Mouse (Mus musculus) ES-E14 (cell line): ENCODE results near the gene Fkbp8. TPM values are rescaled to one million over a fixed set of nuclear protein-coding genes. Genes with fewer than 3 reads are reported as not detected.

Source experiments
- DNase-seq: peaks from one replicate; pipeline ENCODE4 v3.0.0-alpha.2; 2013; ENCODE audit warnings: low read depth, low spot score
- H3K27ac ChIP-seq: 2 replicates; pipeline ENCODE4 v1.5.1; 2012; ENCODE audit warnings: low read depth, mild to moderate bottlenecking, low read length, moderate library complexity, mixed read lengths; ENCODE audit not compliant: poor library complexity, insufficient read depth, severe bottlenecking
- H3K36me3 ChIP-seq: 2 replicates; pipeline ENCODE4 v1.6.1; 2012; ENCODE audit warnings: mild to moderate bottlenecking, low read length, moderate library complexity, mixed read lengths; ENCODE audit not compliant: control insufficient read depth, poor library complexity, insufficient read depth, severe bottlenecking
- H3K4me1 ChIP-seq, 2 experiments: fragments of 150-350 bp in 1 of 2; sonication (generic) in 1 of 2; 2 replicates each; pipeline ENCODE4 v1.6.1; 2012; ENCODE audit warnings: low read length in 2 of 2, mild to moderate bottlenecking in 1 of 2, mixed read lengths in 1 of 2; ENCODE audit not compliant: control insufficient read depth in 2 of 2, insufficient read depth in 2 of 2, poor library complexity in 1 of 2
- H3K4me3 ChIP-seq, 2 experiments: fragments of 150-350 bp in 1 of 2; sonication (generic) in 1 of 2; 2 replicates each; pipeline ENCODE4 v1.5.1; 2012; ENCODE audit warnings: low read length in 2 of 2, low read depth in 1 of 2, mild to moderate bottlenecking in 1 of 2, mixed read lengths in 1 of 2; ENCODE audit not compliant: insufficient read depth in 1 of 2, poor library complexity in 1 of 2, severe bottlenecking in 1 of 2
- H3K9ac ChIP-seq: 2 replicates; pipeline ENCODE4 v1.6.1; 2012; ENCODE audit warnings: low read depth, mild to moderate bottlenecking, low read length, mixed read lengths; ENCODE audit not compliant: poor library complexity, insufficient read depth, severe bottlenecking
- H3K9me3 ChIP-seq: fragments of 150-350 bp; sonication (generic); 2 replicates; pipeline ENCODE4 v1.6.1; 2012; ENCODE audit warnings: low read depth, mild to moderate bottlenecking, low read length; ENCODE audit not compliant: control insufficient read depth, insufficient read depth
- CHD2 ChIP-seq: IDR thresholded peaks from 2 replicates; pipeline ENCODE4 v1.6.1; 2014; ENCODE audit warnings: mild to moderate bottlenecking, low read depth, low read length, inconsistent platforms
- HCFC1 ChIP-seq: IDR thresholded peaks from 2 replicates; pipeline ENCODE4 v1.6.1; 2012; ENCODE audit warnings: low read length, inconsistent platforms, borderline replicate concordance; ENCODE audit not compliant: insufficient read depth
- MAFK ChIP-seq: IDR thresholded peaks from 2 replicates; pipeline ENCODE4 v1.6.1; 2014; ENCODE audit warnings: mild to moderate bottlenecking, low read depth, low read length, inconsistent platforms; ENCODE audit not compliant: insufficient read depth
- ZC3H11A ChIP-seq: IDR thresholded peaks from 2 replicates; pipeline ENCODE4 v1.6.1; 2012; ENCODE audit warnings: low read depth, mild to moderate bottlenecking, inconsistent platforms, low read length, borderline replicate concordance
- ZNF384 ChIP-seq: IDR thresholded peaks from 2 replicates; pipeline ENCODE4 v1.6.1; 2012; ENCODE audit warnings: low read depth, low read length, inconsistent platforms
- in situ Hi-C, 2 experiments: fragments of 600-800 bp; cut with MboI; formaldehyde crosslinking; loops; one replicate each; pipeline ENCODE4 v1.15.1; 2025; ENCODE audit warnings: low sequenced_read_pairs in 2 of 2, inconsistent platforms in 1 of 2; ENCODE audit not compliant: unreplicated experiment in 2 of 2
- total RNA-seq: library from RNA; depleted of rRNA; stranded (reverse); fragments of 300-350 nt; gene quantifications from 2 replicates; pipeline ENCODE4 v1.2.3, GENCODE M21; 2012

The Fkbp8 gene
- total RNA-seq, 1 experiment = 252 TPM

DNA sequence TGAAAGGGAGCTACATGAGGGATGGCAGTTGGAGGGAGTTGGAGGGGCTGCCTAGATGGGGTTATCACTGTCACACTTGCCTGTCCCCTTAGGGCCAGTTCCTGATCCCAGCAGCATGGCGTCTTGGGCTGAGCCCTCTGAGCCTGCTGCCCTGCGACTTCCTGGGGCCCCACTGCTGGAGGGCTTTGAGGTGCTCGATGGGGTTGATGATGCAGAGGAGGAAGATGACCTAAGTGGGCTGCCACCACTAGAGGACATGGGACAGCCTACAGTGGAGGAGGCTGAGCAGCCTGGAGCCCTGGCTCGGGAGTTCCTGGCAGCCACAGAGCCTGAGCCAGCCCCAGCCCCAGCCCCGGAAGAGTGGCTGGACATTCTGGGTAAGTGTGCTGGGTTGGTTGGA lies 1.8 kb downstream of the Fkbp8 start:
- TF ChIP-seq ZC3H11A (no peak), ZNF384 (no peak), CHD2 (no peak), HCFC1 (no peak), MAFK (no peak)
- Histone ChIP-seq H3K9me3 (no peaks in the 10 kb centered on the region), H3K27ac (no peak overlapping the region), H3K9ac (peak overlapping the region; percentile 9; the same call in 1 of the 2 replicates), H3K36me3 (peaks cover 35% of the 10 kb centered on the region), H3K4me3 (no peak overlapping the region), H3K4me1 (peaks cover 0 to 8% of the 10 kb centered on the region in 2 experiments; a peak in 1 of 4 replicates)
- in situ Hi-C loops = no loop called here
- DNase-seq = no peak

DNA sequence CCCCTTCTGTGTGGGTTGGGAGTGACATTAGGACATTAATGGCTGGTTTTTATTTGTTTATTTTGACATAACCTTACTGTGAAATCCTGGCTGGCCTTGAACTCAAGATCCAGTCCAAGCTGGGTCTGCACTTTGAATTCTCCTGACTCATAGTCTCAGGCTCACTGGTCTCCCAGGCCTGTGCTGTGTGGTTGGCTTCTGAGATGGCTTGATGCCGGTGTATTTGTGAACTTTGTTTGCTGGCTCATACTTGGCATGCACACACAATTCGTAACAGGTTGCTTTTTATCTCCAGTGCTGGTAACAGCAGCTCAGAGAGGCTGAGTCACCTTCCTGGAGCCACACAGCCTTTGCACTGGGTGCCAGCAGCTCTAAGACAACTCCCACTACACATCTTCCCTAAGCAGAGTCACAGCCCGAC lies 2.2 kb downstream of the Fkbp8 start:
- Histone ChIP-seq H3K9ac (no peak overlapping the region), H3K27ac (no peak overlapping the region), H3K4me1 (peaks cover 0 to 8% of the 10 kb centered on the region in 2 experiments; a peak in 1 of 4 replicates), H3K36me3 (peaks cover 40% of the 10 kb centered on the region), H3K4me3 (no peak overlapping the region), H3K9me3 (no peaks in the 10 kb centered on the region)
- TF ChIP-seq ZC3H11A (no peak), ZNF384 (no peak), HCFC1 (no peak), MAFK (no peak), CHD2 (no peak)
- DNase-seq = no peak
- in situ Hi-C loops = no loop called here

DNA sequence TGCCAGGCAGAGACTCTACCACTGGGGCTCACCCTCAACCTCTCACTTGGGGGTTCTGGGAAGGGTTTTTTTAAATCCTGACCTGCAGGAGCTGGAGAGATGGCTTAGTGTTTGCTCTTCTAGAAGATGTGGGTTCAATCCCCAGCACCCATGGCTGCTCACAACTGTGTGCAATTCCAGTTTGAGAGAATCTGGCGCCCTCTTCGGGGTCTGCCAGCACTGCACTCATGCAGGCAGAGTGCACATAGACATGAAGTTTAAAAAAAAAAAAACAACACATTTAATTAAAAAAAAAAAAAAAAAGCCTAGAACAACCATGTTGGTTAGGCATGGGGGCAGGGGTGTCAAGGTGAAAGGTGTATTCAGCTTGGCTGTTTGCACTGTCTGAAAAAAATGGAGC lies 2.8 kb downstream of the Fkbp8 start:
- no peak overlapping the region for H3K4me3 ChIP-seq
- H3K4me1 ChIP-seq = peaks cover 0 to 8% of the 10 kb centered on the region in 2 experiments; a peak in 1 of 4 replicates
- no peaks in the 10 kb centered on the region for H3K9me3 ChIP-seq
- peaks cover 43% of the 10 kb centered on the region for H3K36me3 ChIP-seq
- no peak overlapping the region for H3K9ac ChIP-seq
- no peak for DNase-seq
- in situ Hi-C loops = no loop called here
- no peak for TF ChIP-seq CHD2
- peak; percentile 75 for TF ChIP-seq ZNF384
- no peak overlapping the region for H3K27ac ChIP-seq

DNA sequence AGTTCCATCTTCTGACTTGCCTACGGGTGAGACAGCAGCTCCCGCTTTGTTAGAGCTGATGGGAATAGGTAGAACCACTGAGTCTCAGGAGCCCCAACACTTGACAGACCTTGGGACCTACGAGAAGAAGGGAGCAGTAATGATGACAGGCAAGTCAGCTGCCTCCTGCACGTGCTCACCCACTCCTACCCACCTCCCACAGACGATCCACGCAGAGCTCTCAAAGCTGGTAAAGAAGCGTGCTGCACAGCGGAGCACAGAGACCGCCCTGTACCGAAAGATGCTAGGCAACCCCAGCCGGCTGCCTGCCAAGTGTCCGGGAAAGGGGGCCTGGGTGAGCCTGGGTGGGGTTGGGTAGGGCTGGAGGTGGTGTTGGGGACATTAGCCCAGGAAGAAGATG lies 6.8 kb downstream of the Fkbp8 start:
- H3K4me3 ChIP-seq = no peak overlapping the region
- no peak overlapping the region for H3K27ac ChIP-seq
- no peak for DNase-seq
- H3K4me1 ChIP-seq = peaks cover 0 to 2% of the 10 kb centered on the region in 2 experiments; a peak in 1 of 4 replicates
- in situ Hi-C loops = no loop called here
- H3K9ac ChIP-seq = no peak overlapping the region
- no peaks in the 10 kb centered on the region for H3K9me3 ChIP-seq
- TF ChIP-seq ZNF384 = no peak
- no peak for TF ChIP-seq MAFK
- TF ChIP-seq ZC3H11A = no peak
- TF ChIP-seq CHD2 = no peak
- peaks cover 47% of the 10 kb centered on the region for H3K36me3 ChIP-seq

DNA sequence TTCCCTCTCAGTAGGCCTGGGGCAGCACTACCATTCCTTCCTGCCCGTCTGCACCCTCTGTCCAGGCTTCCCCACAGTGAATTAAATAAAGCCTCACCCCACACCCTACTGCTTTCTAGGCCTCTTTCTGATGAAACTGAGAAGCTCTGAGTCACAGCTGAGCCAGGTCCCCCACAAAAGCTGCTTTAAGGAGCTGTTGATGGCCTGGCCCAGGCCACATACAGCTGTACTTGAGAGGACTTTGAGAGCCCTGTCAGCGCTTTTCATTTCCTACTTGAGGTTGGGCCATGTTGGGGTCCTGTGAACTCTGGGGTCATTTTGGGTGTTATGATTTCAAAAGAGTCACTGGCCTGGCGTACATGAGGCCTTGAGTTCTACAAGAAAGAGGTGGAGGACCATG lies 7.7 kb downstream of the Fkbp8 start:
- DNase-seq = no peak
- Histone ChIP-seq H3K36me3 (peaks cover 44% of the 10 kb centered on the region), H3K4me1 (0 out of 4 replicates have a peak, but pooled peaks cover 0 to 1% of the 10 kb centered on the region in 2 experiments), H3K27ac (no peak overlapping the region), H3K4me3 (no peak overlapping the region), H3K9me3 (no peaks in the 10 kb centered on the region), H3K9ac (no peak overlapping the region)
- TF ChIP-seq ZNF384 (no peak), HCFC1 (no peak), ZC3H11A (no peak), MAFK (no peak), CHD2 (no peak)
- in situ Hi-C loops = no loop called here
